Mouse (Mus musculus): ENCODE measurements around the gene Dhx37. TPM values are rescaled to one million over a fixed set of nuclear protein-coding genes. Genes with fewer than 3 reads are reported as not detected.

Gene Dhx37
- polyA plus RNA-seq (2014; fragmentation: Illumina TruSeq; extraction: RNeasy Lipid Tissue Mini Kit (QIAGEN cat#74804); ENCODE audit: low read depth, low replicate concordance) = 17.4 TPM

DNA sequence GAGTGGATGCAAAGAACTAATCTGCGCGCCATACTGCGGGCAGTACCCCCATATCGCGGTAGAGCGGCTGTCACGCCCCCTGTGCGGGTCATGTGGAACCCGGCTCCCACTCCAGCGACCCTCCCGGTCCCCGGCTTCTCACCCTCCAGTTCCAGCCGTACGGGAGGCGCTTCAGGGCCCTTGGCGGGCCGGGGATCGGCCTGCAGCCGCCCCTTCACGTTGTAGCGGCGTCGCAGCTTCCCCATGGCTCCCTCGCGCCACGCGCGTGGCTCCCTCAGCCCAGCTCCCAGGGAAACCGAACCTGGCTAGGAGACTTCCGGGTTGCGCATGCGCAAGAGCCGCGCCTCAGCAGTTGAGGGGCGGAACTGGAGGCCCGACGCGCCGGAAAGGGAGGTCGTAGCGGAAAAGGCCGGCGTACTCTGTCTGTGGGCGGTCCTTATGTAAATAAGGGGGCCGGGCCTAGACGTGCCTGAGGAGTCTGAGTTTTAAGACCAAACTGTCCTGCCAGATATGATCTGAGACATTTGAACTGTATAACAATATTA lies at the start of gene Dhx37:
TSS of gene Dhx37 (minus strand) at position 329 of the 545 bp plus-strand sequence.

DNA sequence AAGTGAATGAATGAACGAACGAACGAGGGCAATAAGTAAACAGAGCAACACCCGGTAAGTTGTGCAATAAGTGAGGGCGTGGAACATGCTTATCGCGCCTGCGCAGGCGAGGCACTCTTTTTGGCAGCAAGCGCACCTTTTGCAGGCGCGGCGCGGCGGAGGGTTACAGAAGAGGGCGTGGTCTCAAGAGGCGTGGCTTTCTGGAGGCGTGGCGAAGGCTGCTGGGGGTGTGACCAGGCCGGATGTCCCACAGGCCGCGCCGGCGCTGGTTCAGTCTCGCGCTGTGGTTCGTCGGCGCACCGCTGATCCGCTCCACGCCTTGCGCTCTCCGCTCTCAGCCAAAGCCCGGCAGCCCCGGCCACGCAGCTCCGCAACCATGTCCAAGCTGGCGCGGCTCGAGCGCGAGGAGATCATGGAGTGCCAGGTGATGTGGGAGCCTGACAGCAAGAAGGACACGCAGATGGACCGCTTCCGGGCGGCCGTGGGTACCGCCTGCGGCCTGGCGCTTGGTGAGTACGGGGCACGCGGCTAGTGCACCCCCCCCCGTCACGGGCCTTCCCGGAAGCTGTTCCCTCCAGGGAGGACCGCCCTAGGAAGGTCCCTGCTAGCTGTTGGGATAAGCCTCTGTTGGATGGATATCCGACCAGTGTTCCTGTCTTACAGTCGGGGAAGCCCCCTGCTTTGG lies 41.8 kb upstream of the Dhx37 start, which contains the start of gene Aacs:
TSS of gene Aacs (plus strand) at position 214 of the 685 bp plus-strand sequence.

DNA sequence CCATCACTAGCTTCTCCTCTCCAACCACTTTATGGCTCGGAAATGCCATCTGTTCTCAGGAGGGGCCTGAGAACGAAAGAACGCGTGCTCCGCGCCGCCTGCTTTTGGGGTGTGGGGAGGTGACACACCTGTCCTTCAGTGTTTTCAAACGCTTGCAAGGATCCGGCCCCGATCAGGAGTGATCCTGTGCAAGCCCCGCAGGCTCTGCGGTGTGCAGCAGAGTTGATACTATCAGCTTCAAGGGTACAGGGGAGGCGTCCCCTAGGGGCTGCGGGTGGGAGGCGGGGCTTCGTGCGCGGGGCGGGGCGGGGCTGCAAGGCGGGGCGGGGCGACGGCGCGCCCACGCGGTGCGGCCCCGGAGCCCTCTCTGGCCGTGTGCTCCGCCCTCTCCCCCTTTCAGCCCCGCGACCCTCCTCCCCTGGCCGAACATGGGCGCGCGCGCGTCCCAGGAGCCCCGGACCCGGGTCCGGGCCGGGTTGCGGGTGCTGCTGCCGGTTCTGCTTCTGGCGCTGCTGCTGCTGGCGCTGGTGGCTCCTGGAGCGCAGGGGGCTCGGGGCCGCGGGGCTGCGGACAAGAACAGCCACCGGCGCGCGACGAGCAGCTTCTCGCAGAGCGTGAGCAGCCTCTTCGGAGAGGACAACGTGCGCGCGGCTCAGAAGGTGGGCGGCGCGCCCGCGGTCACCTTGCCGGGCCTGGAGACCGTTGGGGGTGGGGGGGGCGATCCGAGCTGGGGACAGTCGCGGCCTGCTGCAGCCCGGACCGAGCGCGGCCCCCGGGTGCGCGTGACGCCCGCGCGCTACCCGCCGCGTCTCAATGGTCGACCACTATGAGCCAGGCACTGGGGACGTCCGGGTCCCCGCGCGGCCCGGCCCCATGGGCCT lies 7.6 kb upstream of the Dhx37 start, which contains the start of gene Bri3bp:
TSS of gene Bri3bp (plus strand) at position 335 of the 881 bp plus-strand sequence.

DNA sequence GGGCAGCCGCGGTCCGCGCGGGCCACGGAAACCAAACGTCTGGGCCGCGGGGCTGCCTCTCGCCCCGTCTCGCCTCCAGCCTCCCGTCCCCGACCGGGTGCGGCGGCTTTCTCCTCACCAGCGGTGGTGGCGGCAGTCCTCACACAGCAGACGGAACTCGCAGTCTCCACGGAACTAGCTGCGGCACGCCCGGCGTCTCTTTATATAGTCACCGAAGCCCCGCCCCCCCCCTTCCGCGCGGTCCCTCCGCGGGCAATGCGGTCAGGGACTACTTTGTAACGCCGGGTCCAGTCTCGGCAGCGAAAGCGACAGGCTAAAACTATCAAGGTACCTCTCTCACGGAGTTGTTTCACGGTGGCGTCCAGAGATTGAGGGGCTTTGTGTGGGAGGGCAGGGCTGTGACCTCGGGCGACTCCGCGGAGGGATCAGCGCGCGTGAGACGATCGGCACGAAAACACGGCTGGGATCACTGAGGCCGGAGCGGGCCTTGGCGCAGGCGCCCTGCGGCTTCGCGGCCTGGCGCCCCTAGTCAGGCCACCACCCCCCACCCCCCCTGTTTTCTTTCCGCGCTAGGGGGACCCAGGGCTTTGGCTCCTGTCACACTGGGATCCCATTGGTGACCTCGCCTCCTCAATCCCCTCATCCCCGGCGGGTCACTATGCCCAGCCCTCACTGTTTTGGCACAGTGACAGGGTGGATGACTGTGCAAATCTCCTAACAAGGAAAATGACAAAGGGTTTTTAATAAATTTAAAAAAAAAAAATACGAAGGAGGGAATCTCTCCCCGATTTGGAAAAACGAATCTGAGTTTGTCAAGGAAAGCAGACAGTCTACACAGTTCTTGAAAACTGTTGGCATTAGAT lies 44.1 kb downstream of the Dhx37 start, which contains the start of gene Ubc:
TSS of gene Ubc (minus strand) at position 624 of the 863 bp plus-strand sequence.

DNA sequence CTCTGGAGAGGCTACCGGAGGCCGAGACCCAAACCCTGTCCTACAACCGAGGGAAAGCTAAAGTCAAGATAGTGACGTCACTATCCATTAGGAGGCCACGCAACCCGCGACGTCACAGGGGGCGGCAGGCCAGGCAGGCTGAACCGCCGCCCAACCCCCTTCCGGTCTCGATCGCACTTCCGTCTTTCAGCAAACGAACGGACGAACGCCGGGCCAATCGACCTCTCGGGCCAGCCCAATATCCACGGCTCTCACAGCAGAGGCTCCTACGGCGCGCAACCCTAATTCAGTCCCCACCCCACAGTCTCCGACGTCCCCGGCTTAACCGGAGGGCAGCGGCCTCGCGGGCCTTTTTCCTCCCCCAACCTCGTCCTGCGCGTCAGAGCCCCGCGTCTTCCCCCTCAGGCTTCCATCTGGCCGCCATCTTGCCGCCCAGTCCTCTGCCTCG lies 44.8 kb downstream of the Dhx37 start, which contains the start of gene Gm10382:
TSS of gene Gm10382 (plus strand) at position 192 of the 448 bp plus-strand sequence.

Other genes starting within 250 kb of the Dhx37 start
- 28.7 TPM for gene Scarb1, start 93.0 kb downstream of the Dhx37 start, polyA plus RNA-seq (2014; fragmentation: Illumina TruSeq; extraction: RNeasy Lipid Tissue Mini Kit (QIAGEN cat#74804); ENCODE audit: low read depth, low replicate concordance)
- 0.39 TPM for gene Gm10382, start 44.8 kb downstream of the Dhx37 start, polyA plus RNA-seq (2014; fragmentation: Illumina TruSeq; extraction: RNeasy Lipid Tissue Mini Kit (QIAGEN cat#74804); ENCODE audit: low read depth, low replicate concordance)
- 858 TPM for gene Ubc, start 43.9 kb downstream of the Dhx37 start, polyA plus RNA-seq (2014; fragmentation: Illumina TruSeq; extraction: RNeasy Lipid Tissue Mini Kit (QIAGEN cat#74804); ENCODE audit: low read depth, low replicate concordance)
- 36.6 TPM for gene Bri3bp, start 7.4 kb upstream of the Dhx37 start, polyA plus RNA-seq (2014; fragmentation: Illumina TruSeq; extraction: RNeasy Lipid Tissue Mini Kit (QIAGEN cat#74804); ENCODE audit: low read depth, low replicate concordance)
- gene Aacs, start 41.7 kb upstream of the Dhx37 start, polyA plus RNA-seq (2014; fragmentation: Illumina TruSeq; extraction: RNeasy Lipid Tissue Mini Kit (QIAGEN cat#74804); ENCODE audit: low read depth, low replicate concordance) = 4.1 TPM
- not detected for gene Tmem132b, start 97.7 kb upstream of the Dhx37 start, polyA plus RNA-seq (2014; fragmentation: Illumina TruSeq; extraction: RNeasy Lipid Tissue Mini Kit (QIAGEN cat#74804); ENCODE audit: low read depth, low replicate concordance)

Data from heart, adult 10 weeks (tissue).